Mouse (Mus musculus) forebrain, embryonic 10.5 days (tissue): ENCODE data around the gene Gm13696. TPM values are rescaled to one million over a fixed set of nuclear protein-coding genes. Genes with fewer than 3 reads are reported as not detected.
"Not testable (repeated sequence)": the region's sequence is repeated elsewhere in the genome, so short reads cannot be mapped to it uniquely, and the experiment has no call there.

Experiments used
- DNase-seq: peaks from one replicate; pipeline ENCODE4 v3.0.0-alpha.2; 2017; ENCODE audit warnings: low spot score; ENCODE audit errors: extremely low spot score
- H3K27ac ChIP-seq: fragments of 300-500 bp; sonication (generic); 2 replicates; pipeline ENCODE4 v1.5.1; 2016; ENCODE audit warnings: mild to moderate bottlenecking
- H3K27me3 ChIP-seq: fragments of 300-500 bp; sonication (generic); 2 replicates; pipeline ENCODE4 v1.6.1; 2016; ENCODE audit warnings: mild to moderate bottlenecking; ENCODE audit not compliant: poor library complexity, severe bottlenecking
- H3K36me3 ChIP-seq: fragments of 300-500 bp; sonication (generic); replicated peaks from 2 replicates; pipeline ENCODE4 v1.6.1; 2016; ENCODE audit warnings: mild to moderate bottlenecking, moderate library complexity
- H3K4me1 ChIP-seq: fragments of 300-500 bp; sonication (generic); 2 replicates; pipeline ENCODE4 v1.6.1; 2016
- H3K4me3 ChIP-seq: fragments of 300-500 bp; sonication (generic); 2 replicates; pipeline ENCODE4 v1.5.1; 2016; ENCODE audit warnings: mild to moderate bottlenecking, moderate library complexity
- H3K9me3 ChIP-seq: fragments of 300-500 bp; sonication (generic); 2 replicates; pipeline ENCODE4 v1.6.1; 2016; ENCODE audit warnings: mild to moderate bottlenecking, moderate library complexity
- WGBS: fragments of 180-500 bp; shearing (Covaris S2); methylation state at CpG from one replicate; pipeline ENCODE4 v1.1.7; 2016; 5-methylcytosine and 5-hydroxymethylcytosine counted together
- polyA plus RNA-seq: library from polyadenylated mRNA; unstranded; fragments of >200 nt; fragmentation: Nextera tagmentation; extraction: Ambion mirVana; gene quantifications from 2 replicates; pipeline ENCODE4 v1.2.1, GENCODE M21; 2016

Gm13696 gene
- polyA plus RNA-seq, 1 experiment from 2014 or later: not detected

- no peak for DNase-seq
- Histone ChIP-seq H3K4me3 (no peak overlapping the region), H3K4me1 (no peaks in the 10 kb centered on the region), H3K27me3 (no peaks in the 10 kb centered on the region), H3K27ac (no peak overlapping the region), H3K36me3 (no peaks in the 10 kb centered on the region), H3K9me3 (no peaks in the 10 kb centered on the region)
- 73% methylated on average over 1 of the region's 1 CpGs for WGBS
Measured at GRCm38 (mm10) chr2:84008913-84009312, 36.0 kb downstream of the Gm13696 start.

DNA sequence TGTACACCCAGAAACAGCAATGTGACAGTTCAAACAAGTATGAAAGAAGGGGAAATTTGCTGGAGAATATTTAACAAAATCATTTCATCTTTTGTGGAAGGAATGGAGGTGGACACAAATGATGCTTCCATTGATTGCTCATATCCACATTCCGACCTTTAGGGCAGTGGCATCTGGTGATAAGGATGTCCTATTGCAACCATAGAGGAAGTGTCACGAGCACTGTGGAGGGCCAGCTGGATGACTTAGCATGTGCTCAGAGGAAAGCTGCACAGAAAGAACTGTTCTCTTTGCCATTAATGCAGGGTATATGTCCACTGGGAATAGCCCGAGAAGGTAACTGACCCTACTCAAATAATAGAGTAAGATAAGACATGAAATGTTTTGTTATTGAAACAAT, 36.9 kb downstream of the Gm13696 start:
- Histone ChIP-seq H3K9me3 (no peaks in the 10 kb centered on the region), H3K27me3 (no peaks in the 10 kb centered on the region), H3K4me1 (no peaks in the 10 kb centered on the region), H3K36me3 (no peaks in the 10 kb centered on the region), H3K27ac (no peak overlapping the region), H3K4me3 (no peak overlapping the region)
- DNase-seq: no peak
- 87% methylated on average over 3 of the region's 3 CpGs for WGBS

DNA sequence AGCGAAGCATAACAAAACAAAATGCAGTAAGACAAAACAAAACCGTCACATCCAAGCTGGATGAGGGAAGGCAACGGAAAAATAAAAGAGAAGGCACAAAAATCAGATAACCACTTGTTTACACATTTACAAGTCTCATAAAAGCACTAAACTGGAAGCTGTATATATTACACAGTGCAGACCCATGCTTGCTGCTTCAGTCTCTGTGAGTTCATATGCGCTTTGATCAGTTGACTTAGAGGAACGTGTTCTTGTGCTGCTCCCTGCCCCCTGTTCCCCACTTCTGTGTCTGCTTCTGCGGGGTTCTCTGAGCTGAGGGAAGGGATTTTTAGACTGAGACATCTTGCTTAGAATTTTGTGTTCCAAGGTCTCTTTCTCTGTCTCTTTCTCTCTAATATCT, 41.6 kb downstream of the Gm13696 start:
- 84% methylated on average over 6 of the region's 6 CpGs for WGBS

GRCm38 (mm10) chr2:84016291-84016690, 43.4 kb downstream of the Gm13696 start:
- not testable (repeated sequence) for H3K4me1 ChIP-seq, H3K9me3 ChIP-seq, H3K4me3 ChIP-seq, DNase-seq, H3K36me3 ChIP-seq, H3K27me3 ChIP-seq, H3K27ac ChIP-seq
- WGBS: 82% methylated on average over 5 of the region's 5 CpGs

More for the DNA sequence above, 41.6 kb downstream of the Gm13696 start:
- Histone ChIP-seq H3K27me3 (no peaks in the 10 kb centered on the region), H3K27ac (no peak overlapping the region), H3K9me3 (no peaks in the 10 kb centered on the region), H3K4me3 (no peak overlapping the region), H3K36me3 (no peaks in the 10 kb centered on the region), H3K4me1 (no peaks in the 10 kb centered on the region)
- DNase-seq: no peak

DNA sequence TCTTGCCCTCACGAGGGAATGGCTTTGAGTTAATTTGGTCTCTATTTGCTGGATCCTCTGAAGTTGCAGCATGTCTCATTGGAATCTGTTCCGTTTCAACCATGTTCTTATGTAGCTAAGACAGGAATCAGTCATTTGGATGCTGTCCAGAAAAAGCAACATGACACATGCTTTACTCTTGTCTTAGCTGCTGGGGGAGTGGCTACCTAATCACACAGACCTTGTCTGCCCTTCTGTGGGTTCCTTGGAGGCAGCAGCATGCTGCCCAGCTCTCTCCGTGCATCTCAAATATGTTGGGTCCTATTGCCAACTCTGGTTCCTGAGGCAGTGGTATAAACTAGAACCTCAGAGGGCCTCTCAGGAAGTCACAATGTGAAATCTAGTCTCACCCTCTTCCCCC, 45.4 kb downstream of the Gm13696 start:
- Histone ChIP-seq H3K4me3 (no peak overlapping the region), H3K4me1 (no peaks in the 10 kb centered on the region), H3K27ac (no peak overlapping the region), H3K36me3 (no peaks in the 10 kb centered on the region), H3K9me3 (no peaks in the 10 kb centered on the region), H3K27me3 (no peaks in the 10 kb centered on the region)
- DNase-seq: no peak
- 88% methylated on average over 3 of the region's 3 CpGs for WGBS

DNA sequence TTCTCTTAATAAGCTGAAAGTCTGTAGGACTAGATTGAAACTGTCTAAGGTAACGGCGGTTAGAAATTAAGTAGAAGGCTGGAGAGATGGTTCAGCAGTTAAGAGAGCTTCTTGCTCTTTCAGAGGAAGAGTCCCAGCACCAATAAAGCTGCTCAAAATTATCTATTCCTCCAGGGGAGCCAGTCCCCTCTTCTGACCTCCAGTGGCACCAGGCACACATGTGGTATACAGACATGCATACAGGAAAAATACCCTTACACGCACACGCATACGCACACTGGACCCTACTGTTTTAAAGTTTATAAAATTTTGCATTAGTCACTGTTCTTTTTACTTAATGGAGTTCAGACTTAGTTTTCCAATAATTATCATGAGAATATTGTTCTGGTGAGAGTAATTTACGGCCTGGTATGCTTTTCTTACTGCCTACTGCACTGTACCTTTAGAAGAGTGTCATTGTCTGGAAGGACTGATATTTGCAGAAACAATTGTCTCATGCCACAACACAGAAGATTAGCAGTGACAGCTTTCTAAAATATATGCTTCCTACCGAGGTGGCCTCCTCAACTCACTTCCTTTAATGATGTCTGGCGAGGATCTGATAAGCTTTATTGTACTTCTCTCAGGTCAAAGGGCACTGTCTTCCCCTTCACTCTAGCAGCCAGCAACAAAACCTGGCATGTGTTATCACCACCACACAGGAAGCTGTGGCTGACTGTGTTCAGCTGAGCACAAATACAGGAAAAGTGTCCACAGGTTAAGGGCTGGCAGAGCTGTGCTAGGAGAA, 46.8 kb downstream of the Gm13696 start:
- Histone ChIP-seq H3K36me3 (no peaks in the 10 kb centered on the region), H3K27ac (no peak overlapping the region), H3K27me3 (no peaks in the 10 kb centered on the region), H3K9me3 (no peaks in the 10 kb centered on the region), H3K4me1 (no peaks in the 10 kb centered on the region), H3K4me3 (no peak overlapping the region)
- no peak for DNase-seq
- 79% methylated on average over 8 of the region's 8 CpGs for WGBS

- Histone ChIP-seq H3K9me3 (no peaks in the 10 kb centered on the region), H3K36me3 (no peaks in the 10 kb centered on the region), H3K4me3 (no peak overlapping the region), H3K4me1 (peaks cover 5% of the 10 kb centered on the region; the same call in 1 of the 2 replicates), H3K27me3 (no peaks in the 10 kb centered on the region), H3K27ac (no peak overlapping the region)
- WGBS: 77% methylated on average over 2 of the region's 2 CpGs
- no peak for DNase-seq
Measured at GRCm38 (mm10) chr2:84021930-84022329, 49.0 kb downstream of the Gm13696 start.

- H3K27me3 ChIP-seq: no peaks in the 10 kb centered on the region
- H3K4me1 ChIP-seq: peaks cover 5% of the 10 kb centered on the region; the same call in 1 of the 2 replicates
- no peak overlapping the region for H3K4me3 ChIP-seq
- no peak for DNase-seq
- 96% methylated on average over 2 of the region's 2 CpGs for WGBS
- H3K27ac ChIP-seq: no peak overlapping the region
- H3K9me3 ChIP-seq: no peaks in the 10 kb centered on the region
- H3K36me3 ChIP-seq: no peaks in the 10 kb centered on the region
Measured at GRCm38 (mm10) chr2:84022905-84023304, 50.0 kb downstream of the Gm13696 start.

DNA sequence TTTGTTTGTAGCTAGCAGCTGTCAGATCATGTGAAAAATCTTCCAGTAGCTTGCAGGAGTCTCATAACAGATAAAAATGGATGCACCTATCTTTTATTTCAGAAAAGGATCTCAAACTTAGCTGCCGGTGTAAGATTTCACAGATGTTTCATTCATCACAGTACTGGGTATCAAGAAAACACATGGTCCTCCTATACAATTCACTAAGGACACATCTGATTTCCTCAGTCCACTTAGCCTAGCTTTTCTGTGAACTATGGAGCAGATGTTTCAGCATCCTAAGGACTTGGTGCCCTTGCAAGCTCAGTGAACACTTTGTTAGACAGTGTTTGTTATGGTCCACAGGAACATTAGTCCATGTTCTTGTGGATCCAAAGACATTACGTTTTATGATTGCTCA, 50.4 kb downstream of the Gm13696 start:
- H3K27ac ChIP-seq: no peak overlapping the region
- no peaks in the 10 kb centered on the region for H3K9me3 ChIP-seq
- no peak for DNase-seq
- H3K4me1 ChIP-seq: peaks cover 5% of the 10 kb centered on the region; the same call in 1 of the 2 replicates
- H3K36me3 ChIP-seq: no peaks in the 10 kb centered on the region
- H3K4me3 ChIP-seq: no peak overlapping the region
- H3K27me3 ChIP-seq: no peaks in the 10 kb centered on the region
- WGBS: 87% methylated on average over 2 of the region's 2 CpGs

Other genes with a start within 250 kb of the Gm13696 start
- gene Itgav, start 248.7 kb upstream of the Gm13696 start, polyA plus RNA-seq: 35.5 and 35.6 TPM in 2 replicates
- gene Fam171b, start 160.5 kb upstream of the Gm13696 start, polyA plus RNA-seq: 34.4 and 37.5 TPM in 2 replicates
- not detected in 2 replicates for gene Zswim2, start 31.9 kb upstream of the Gm13696 start, polyA plus RNA-seq
- gene Gm13698, start 17.4 kb upstream of the Gm13696 start, polyA plus RNA-seq: not detected in 2 replicates
- not detected in 2 replicates for gene Gm13693, start 11.6 kb upstream of the Gm13696 start, polyA plus RNA-seq
- not detected in 2 replicates for gene Gm13695, start 5.8 kb upstream of the Gm13696 start, polyA plus RNA-seq
- gene Gm13694, start 5.8 kb downstream of the Gm13696 start, polyA plus RNA-seq: not detected in 2 replicates
- gene Gm13697, start 11.6 kb downstream of the Gm13696 start, polyA plus RNA-seq: not detected in 2 replicates
- not detected in 2 replicates for gene Gm13691, start 17.4 kb downstream of the Gm13696 start, polyA plus RNA-seq